Mouse (Mus musculus) CH12.LX (cell line): ENCODE measurements at regions not wholly inside any gene's neighbourhood (a gene's known extent, or its start where the extent isn't known, plus 50 kb on each side); places are given as distances from the start of the nearest gene placed in this dataset.

ENCODE experiments used
- DNase-seq: peaks from one replicate; pipeline ENCODE4 v3.0.0-alpha.2; 2013; ENCODE audit errors: extremely low read depth
- H3K27ac ChIP-seq: 2 replicates; pipeline ENCODE4 v1.5.1; 2012; ENCODE audit warnings: low read depth, mild to moderate bottlenecking, control low read depth, moderate library complexity; ENCODE audit not compliant: insufficient read depth
- H3K27me3 ChIP-seq: replicated peaks from 2 replicates; pipeline ENCODE3; 2012; ENCODE audit warnings: inconsistent platforms
- H3K36me3 ChIP-seq, 2 experiments: replicated peaks in 1 of 2; 2 replicates each; pipeline versions ENCODE3 to v1.6.1; 2012; ENCODE audit warnings: inconsistent platforms in 1 of 2, low read length in 1 of 2, mild to moderate bottlenecking in 1 of 2, mixed read lengths in 1 of 2, moderate library complexity in 1 of 2; ENCODE audit not compliant: control insufficient read depth in 1 of 2, insufficient read depth in 1 of 2
- H3K4me1 ChIP-seq, 2 experiments: 2 replicates each; pipeline ENCODE4 v1.6.1; 2012; ENCODE audit warnings: inconsistent platforms in 1 of 2, moderate library complexity in 1 of 2; ENCODE audit not compliant: insufficient read depth in 2 of 2, control insufficient read depth in 1 of 2
- H3K4me2 ChIP-seq: 2 replicates; pipeline ENCODE4 v1.6.1; 2012; ENCODE audit warnings: low read depth, mild to moderate bottlenecking, control low read depth; ENCODE audit not compliant: poor library complexity, insufficient read depth, severe bottlenecking
- H3K4me3 ChIP-seq, 3 experiments: fragments of 150-350 bp in 1 of 3; sonication (generic) in 1 of 3; replicated peaks in 1 of 3; 2 replicates each; pipeline versions ENCODE3 to v1.5.1; 2011 to 2012; ENCODE audit warnings: low read depth in 2 of 3, low read length in 2 of 3, mild to moderate bottlenecking in 2 of 3, moderate library complexity in 2 of 3, control low read depth in 1 of 3, improper control_type of control experiment in 1 of 3, inconsistent platforms in 1 of 3, mixed read lengths in 1 of 3; ENCODE audit not compliant: poor library complexity in 1 of 3
- H3K79me2 ChIP-seq: replicated peaks from 2 replicates; pipeline ENCODE4 v1.6.1; 2012; ENCODE audit warnings: mild to moderate bottlenecking, moderate library complexity; ENCODE audit not compliant: control insufficient read depth, poor library complexity, insufficient read depth, severe bottlenecking; ENCODE audit errors: extremely low read depth
- H3K9ac ChIP-seq: 2 replicates; pipeline ENCODE4 v1.6.1; 2012; ENCODE audit warnings: low read depth, mild to moderate bottlenecking, control low read depth, moderate library complexity; ENCODE audit not compliant: insufficient read depth
- H3K9me3 ChIP-seq: replicated peaks from 2 replicates; pipeline ENCODE3; 2012; ENCODE audit warnings: low read length, inconsistent platforms, mixed read lengths
- BHLHE40 ChIP-seq: IDR thresholded peaks from 2 replicates; pipeline ENCODE4 v1.6.1; 2011; ENCODE audit warnings: mild to moderate bottlenecking, low read depth, low read length, improper control_type of control experiment
- CHD1 ChIP-seq: IDR thresholded peaks from 2 replicates; pipeline ENCODE4 v1.6.1; 2012; ENCODE audit warnings: low read depth, low read length, improper control_type of control experiment, inconsistent platforms
- CHD2 ChIP-seq: IDR thresholded peaks from 2 replicates; pipeline ENCODE4 v1.6.1; 2011; ENCODE audit warnings: low read length, improper control_type of control experiment
- CTCF ChIP-seq, 2 experiments: IDR thresholded peaks in 1 of 2; conservative IDR thresholded peaks in 1 of 2; 2 replicates each; pipeline ENCODE4 v1.5.1; 2011 to 2012; ENCODE audit warnings: low read depth in 2 of 2, low read length in 2 of 2, improper control_type of control experiment in 1 of 2, inconsistent platforms in 1 of 2, mild to moderate bottlenecking in 1 of 2, moderate library complexity in 1 of 2
- ELF1 ChIP-seq: IDR thresholded peaks from 2 replicates; pipeline ENCODE4 v1.6.1; 2014; ENCODE audit warnings: low read depth, mild to moderate bottlenecking, inconsistent platforms, low read length, improper control_type of control experiment
- EP300 ChIP-seq: IDR thresholded peaks from 2 replicates; pipeline ENCODE4 v1.6.1; 2011; ENCODE audit warnings: low read length, improper control_type of control experiment
- ETS1 ChIP-seq: conservative IDR thresholded peaks from 2 replicates; pipeline ENCODE4 v1.6.1; 2012; ENCODE audit warnings: low read depth, mild to moderate bottlenecking, inconsistent platforms, low read length, improper control_type of control experiment, moderate library complexity
- JUN ChIP-seq: IDR thresholded peaks from 2 replicates; pipeline ENCODE4 v1.6.1; 2011; ENCODE audit warnings: low read depth, mild to moderate bottlenecking, low read length, improper control_type of control experiment, moderate library complexity; ENCODE audit not compliant: insufficient read depth
- KAT2A ChIP-seq: IDR thresholded peaks from 2 replicates; pipeline ENCODE4 v1.6.1; 2012; ENCODE audit warnings: low read length, improper control_type of control experiment, inconsistent platforms; ENCODE audit not compliant: insufficient replicate concordance
- MAFK ChIP-seq: IDR thresholded peaks from 2 replicates; pipeline ENCODE4 v1.6.1; 2011; ENCODE audit warnings: low read length, improper control_type of control experiment; ENCODE audit not compliant: insufficient replicate concordance
- PAX5 ChIP-seq: IDR thresholded peaks from 2 replicates; pipeline ENCODE4 v1.6.1; 2012; ENCODE audit warnings: low read length, inconsistent platforms, mixed read lengths
- RAD21 ChIP-seq: IDR thresholded peaks from 2 replicates; pipeline ENCODE4 v1.6.1; 2011; ENCODE audit warnings: low read depth, mild to moderate bottlenecking, low read length, improper control_type of control experiment, moderate library complexity
- SIN3A ChIP-seq: IDR thresholded peaks from 2 replicates; pipeline ENCODE4 v1.6.1; 2012; ENCODE audit warnings: low read length, improper control_type of control experiment, inconsistent platforms
- SMC3 ChIP-seq: IDR thresholded peaks from 2 replicates; pipeline ENCODE4 v1.6.1; 2011; ENCODE audit warnings: low read depth, low read length, improper control_type of control experiment
- UBTF ChIP-seq: IDR thresholded peaks from 2 replicates; pipeline ENCODE4 v1.6.1; 2012; ENCODE audit warnings: low read depth, mild to moderate bottlenecking, inconsistent platforms, low read length, improper control_type of control experiment, moderate library complexity
- ZC3H11A ChIP-seq: IDR thresholded peaks from 2 replicates; pipeline ENCODE4 v1.6.1; 2012; ENCODE audit warnings: low read depth, mild to moderate bottlenecking, inconsistent platforms, low read length, improper control_type of control experiment
- ZKSCAN1 ChIP-seq: IDR thresholded peaks from 2 replicates; pipeline ENCODE4 v1.6.1; 2012; ENCODE audit warnings: low read depth, inconsistent platforms, low read length, improper control_type of control experiment, borderline replicate concordance
- ZNF384 ChIP-seq: IDR thresholded peaks from 2 replicates; pipeline ENCODE4 v1.6.1; 2012; ENCODE audit warnings: low read depth, low read length, improper control_type of control experiment, inconsistent platforms
- dilution Hi-C: fragments of 300-500 bp; cut with MboI; formaldehyde crosslinking; loops from 2 replicates; pipeline ENCODE4 v1.14.3; 2020; ENCODE audit warnings: low sequenced_read_pairs; ENCODE audit not compliant: extremely low pct_unique_long_range_greater_than_20kb, extremely low pct_ligation_motif_present
- in situ Hi-C: fragments of 300-500 bp; cut with MboI; formaldehyde crosslinking; loops from 3 replicates; pipeline ENCODE4 v1.14.3; 2019; ENCODE audit warnings: low sequenced_read_pairs, low pct_ligation_motif_present, low pct_unique_long_range_greater_than_20kb, mixed read lengths

DNA sequence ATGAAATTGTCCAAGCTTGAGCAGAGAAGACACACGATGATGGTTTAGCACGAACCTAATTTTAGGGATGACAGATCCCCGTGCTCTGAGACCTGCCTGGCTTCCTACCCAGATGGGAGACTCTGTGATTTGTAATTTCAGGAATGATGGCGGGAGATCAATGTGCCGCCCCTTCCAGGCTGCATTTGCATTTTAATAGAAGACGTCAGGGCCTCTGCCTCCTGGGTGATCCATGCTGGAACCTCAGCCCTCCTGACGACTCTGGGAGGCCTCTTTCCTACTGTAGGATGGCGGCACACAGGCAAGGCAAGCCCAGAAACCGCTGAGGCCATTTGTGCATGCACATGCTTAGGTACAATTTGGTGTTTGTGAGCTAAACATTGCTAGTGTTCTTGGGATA, 90.1 kb downstream of the Barhl2 start:
- in situ Hi-C loops = loop anchor here (25.0 kb wide), 1 partner anchor 419 kb away; no protein-coding TSS in a partner anchor
- no peak overlapping the region for H3K4me2 ChIP-seq
- H3K9ac ChIP-seq = no peak overlapping the region
- dilution Hi-C loops = no loop called here
- no peaks in the 10 kb centered on the region for H3K79me2 ChIP-seq
- no peak for DNase-seq
- no peaks in the 10 kb centered on the region for H3K27me3 ChIP-seq
- peaks cover 4% of the 10 kb centered on the region for H3K9me3 ChIP-seq
- no peaks in the 10 kb centered on the region for H3K36me3 ChIP-seq
- H3K4me3 ChIP-seq = no peak overlapping the region
- no peaks in the 10 kb centered on the region for H3K4me1 ChIP-seq
- H3K27ac ChIP-seq = no peak overlapping the region
- TF ChIP-seq MAFK (no peak), EP300 (no peak), BHLHE40 (no peak), SMC3 (no peak), CHD2 (no peak), SIN3A (no peak), JUN (no peak)

DNA sequence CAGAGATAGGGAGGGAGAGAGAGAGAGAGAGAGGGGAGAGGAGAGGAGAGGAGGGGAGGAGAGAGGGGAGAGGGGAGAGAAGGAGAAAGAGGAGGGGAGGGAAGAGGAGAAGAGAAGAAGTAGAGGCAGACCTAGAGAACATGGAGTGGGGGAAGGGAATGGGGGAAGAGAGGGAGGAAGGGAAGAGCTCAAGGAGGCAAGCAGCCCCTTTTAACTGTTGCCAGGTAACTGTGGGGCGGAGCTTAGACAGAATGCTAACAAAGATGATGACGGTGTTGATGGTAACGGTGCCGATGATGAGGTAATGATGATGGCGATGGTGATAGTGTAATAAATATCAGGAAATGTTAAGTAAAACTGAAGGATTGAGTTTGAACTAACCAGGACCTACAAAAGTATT, 90.7 kb downstream of the Barhl2 start:
- TF ChIP-seq ELF1 (no peak), ETS1 (no peak), EP300 (no peak), SMC3 (no peak), CTCF (conservative IDR thresholded peaks at IDR 0.05 in 1 of 2, IDR thresholded peaks at IDR 0.05 in 1 of 2; ENCODE audit: low read depth in 2 of 2, low read length in 2 of 2) (no peak), RAD21 (no peak)
- Histone ChIP-seq H3K9me3 (peaks cover 4% of the 10 kb centered on the region), H3K27ac (no peak overlapping the region), H3K36me3 (no peaks in the 10 kb centered on the region), H3K79me2 (no peaks in the 10 kb centered on the region), H3K4me1 (no peaks in the 10 kb centered on the region), H3K4me3 (no peak overlapping the region), H3K27me3 (no peaks in the 10 kb centered on the region), H3K9ac (no peak overlapping the region), H3K4me2 (no peak overlapping the region)
- in situ Hi-C loops (loop anchor here (25.0 kb wide), 1 partner anchor 420 kb away; no protein-coding TSS in a partner anchor), dilution Hi-C loops (no loop called here)
- no peak for DNase-seq

DNA sequence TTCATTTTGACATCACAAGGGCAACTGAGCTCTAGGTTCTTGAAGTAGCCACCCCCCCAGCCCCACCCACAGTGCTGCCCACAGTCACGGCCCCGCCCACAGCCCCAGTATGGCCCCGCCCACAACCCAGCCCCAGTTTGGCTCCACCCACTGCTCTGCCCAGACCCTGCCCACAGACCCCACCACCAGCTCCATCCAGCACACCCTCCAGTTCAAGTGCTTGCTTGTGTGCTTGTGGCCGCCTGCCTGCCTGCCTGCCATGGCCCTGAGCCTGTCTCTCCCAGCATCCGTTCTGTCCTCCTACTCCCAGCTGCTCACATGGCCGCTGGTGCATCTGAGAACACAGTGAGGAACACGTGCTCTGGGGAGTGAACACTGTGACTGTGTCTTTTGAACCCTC, 92.0 kb downstream of the Barhl2 start:
- in situ Hi-C loops (loop anchor here (25.0 kb wide), 1 partner anchor 421 kb away; no protein-coding TSS in a partner anchor), dilution Hi-C loops (no loop called here)

More for the DNA sequence above, 92.0 kb downstream of the Barhl2 start:
- Histone ChIP-seq H3K4me2 (no peak overlapping the region), H3K36me3 (no peaks in the 10 kb centered on the region), H3K4me1 (no peaks in the 10 kb centered on the region), H3K27me3 (no peaks in the 10 kb centered on the region), H3K9me3 (peaks cover 2% of the 10 kb centered on the region), H3K27ac (no peak overlapping the region)
- TF ChIP-seq EP300 (no peak), UBTF (no peak), ZNF384 (no peak), CHD1 (no peak), KAT2A (no peak), PAX5 (no peak), ZC3H11A (no peak), SIN3A (no peak), MAFK (no peak), ZKSCAN1 (no peak), SMC3 (no peak), JUN (no peak)
- TF ChIP-seq, all 38 proteins: peak for 0
- Histone ChIP-seq H3K4me3 (no peak overlapping the region), H3K9ac (no peak overlapping the region), H3K79me2 (no peaks in the 10 kb centered on the region)
- no peak for DNase-seq
